Mouse (Mus musculus) thymus, postnatal 25 days (tissue): ENCODE results near the gene Prrt1.

Source experiments
- DNase-seq: peaks from one replicate; pipeline ENCODE4 v3.0.0; 2022

The Prrt1 gene

DNA sequence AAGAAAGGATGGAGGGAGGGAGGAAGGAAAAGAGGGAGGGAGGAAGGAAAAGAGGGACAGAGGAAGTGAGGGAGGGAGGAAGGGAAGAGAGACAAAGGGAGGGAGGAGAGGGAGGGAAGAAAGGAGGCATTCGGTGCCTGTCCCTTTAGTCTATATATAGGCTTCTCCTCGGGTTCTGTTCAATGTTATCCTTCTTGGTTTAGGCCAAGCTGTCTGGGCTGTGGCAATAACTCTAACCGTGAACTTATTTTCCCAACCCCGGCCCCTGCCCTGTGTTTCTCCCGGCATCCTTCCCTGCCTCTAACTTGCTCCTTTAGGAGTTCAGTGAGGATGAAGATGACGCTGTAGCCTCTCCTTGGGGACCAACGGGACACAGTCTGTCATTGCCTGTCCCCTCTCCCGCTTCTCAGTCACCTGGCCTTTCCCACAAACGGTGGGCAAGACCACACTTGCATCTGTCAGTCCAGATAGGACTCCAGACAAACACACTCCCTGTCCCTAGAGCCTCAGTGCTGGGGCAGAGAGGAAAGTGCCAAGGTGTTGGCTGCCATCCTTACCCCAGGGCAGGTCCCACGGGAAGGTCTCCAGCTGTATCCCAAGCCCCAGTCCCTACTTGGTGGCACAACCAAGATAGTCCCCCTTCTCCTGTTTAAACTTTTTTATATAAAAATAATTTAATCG is 45.3 kb downstream of the Prrt1 start:
- no peak for DNase-seq

- DNase-seq: no peak
Measured at GRCm38 (mm10) chr17:34675205-34676092, 46.1 kb downstream of the Prrt1 start.

- DNase-seq: no peak
Measured at GRCm38 (mm10) chr17:34676093-34676460, 46.7 kb downstream of the Prrt1 start.

DNA sequence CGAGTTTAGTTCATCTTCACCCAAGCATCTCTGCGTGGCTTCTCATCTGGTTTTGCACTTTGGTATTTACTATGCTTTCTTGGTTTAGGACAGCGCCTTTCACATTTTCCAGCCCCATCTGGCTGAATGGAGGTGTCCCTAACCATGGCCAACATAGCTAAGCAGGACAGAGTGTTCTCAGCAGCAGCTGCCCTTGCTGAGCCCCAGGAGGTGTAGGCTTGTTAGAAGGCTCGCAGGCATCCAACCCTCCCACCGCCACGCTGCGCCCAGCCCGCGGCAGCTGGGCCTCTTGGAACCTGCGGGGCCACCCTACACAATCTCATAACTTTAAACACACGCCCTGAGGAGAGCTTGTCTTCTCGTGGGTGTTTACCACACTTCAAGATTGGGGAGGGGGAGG is 47.3 kb downstream of the Prrt1 start:
- DNase-seq: no peak

DNA sequence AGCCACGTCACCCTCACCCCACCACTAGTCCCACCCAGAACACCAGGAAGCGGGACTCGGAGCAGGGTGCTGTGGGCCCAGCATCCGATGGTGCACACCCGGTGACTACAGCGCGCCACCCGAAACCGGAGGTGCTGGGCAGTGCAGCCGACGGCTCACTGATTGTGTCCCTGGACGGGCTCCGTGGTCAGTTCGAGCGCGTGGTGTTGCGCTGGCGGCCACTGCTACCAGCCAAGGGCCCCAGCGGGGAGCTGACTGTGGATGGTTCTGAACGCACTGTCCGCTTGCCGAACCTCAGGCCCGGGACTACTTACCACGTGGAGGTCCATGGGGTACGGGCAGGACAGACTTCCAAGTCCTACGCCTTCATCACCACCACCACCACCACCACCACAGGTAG is 50.9 kb downstream of the Prrt1 start:
- DNase-seq: no peak

DNA sequence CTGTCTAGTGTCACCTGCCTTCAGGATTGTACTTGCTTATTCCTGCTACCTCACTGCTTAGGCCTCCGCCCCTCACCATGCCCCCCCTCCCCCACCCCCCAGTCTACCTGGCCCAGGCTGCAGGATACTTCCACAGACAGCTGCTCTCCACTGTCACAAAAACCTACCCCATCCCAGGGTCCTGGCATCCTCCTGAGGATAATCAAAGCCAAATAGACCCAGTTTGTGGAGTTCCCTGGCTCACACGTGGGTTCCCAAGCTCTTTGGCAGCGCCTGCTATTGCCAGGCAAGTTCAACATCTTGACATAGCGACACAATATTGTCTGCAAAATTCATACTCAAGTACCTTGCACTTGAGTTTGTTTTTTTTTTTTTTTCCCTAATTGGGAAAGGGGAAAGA is 51.3 kb downstream of the Prrt1 start:
- DNase-seq: no peak

DNA sequence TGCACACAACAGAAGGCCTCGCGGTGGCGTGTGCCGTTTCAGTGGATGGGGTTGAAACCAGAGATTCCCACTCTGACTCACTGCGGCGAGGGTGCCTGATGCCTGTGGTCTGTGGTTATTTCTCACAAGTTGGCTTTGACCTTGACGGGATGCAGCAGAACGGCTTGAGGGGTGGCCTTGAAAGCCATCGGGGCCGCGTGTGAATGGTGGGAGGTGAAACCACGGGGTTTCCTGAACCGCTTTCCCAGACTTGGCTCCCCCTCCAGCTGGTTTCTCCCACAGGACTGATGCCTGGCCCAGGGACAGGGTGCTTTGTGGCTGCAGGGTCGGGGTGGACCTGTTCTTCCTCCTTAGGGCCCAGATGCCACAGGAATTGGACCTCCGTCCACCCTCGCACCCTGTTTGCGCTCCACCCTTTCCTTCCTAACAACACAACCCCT is 51.8 kb downstream of the Prrt1 start:
- no peak for DNase-seq

DNA sequence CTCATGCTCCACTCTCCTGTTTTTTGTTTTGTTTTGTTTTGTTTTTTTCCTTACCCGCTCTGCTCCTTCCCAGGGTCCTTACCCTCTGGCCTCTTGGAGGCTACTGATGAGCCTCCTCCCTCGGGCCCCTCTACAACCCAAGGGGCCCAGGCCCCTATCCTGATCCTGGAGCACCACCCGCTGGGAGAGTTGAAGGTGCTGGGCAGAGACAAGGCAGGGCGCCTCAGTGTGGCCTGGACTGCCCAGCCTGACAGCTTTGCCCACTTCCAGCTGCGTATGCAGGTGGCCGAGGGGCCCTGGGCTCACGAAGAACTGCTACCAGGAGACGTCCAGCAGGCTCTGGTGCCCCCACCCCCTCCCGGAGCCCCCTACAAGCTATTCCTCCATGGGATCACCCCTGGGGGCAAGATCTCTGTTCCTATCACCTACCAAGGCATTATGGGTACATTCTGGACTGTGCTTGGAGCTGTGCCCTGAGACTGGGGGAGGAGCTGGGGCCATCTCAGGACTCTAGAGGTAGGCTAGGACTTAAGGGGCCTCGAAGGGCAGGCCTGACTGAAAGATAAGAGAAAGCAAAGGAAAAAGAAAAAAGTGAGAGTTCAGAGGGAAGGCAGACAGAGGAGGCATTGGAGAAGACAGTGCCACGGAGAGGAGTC is 52.7 kb downstream of the Prrt1 start:
- no peak for DNase-seq
